Mouse (Mus musculus): ENCODE results near the gene Mlycd. TPM values are rescaled to one million over a fixed set of nuclear protein-coding genes. Genes with fewer than 3 reads are reported as not detected.

Mlycd gene
- polyA plus RNA-seq, 1 experiment from 2014 or later, result 13.5 TPM

- no peak overlapping the region for H3K4me3 ChIP-seq
- DNase-seq (ENCODE audit: low spot score), result no peak
- H3K9me3 ChIP-seq, result no peaks in the 10 kb centered on the region
- H3K27ac ChIP-seq, result no peak overlapping the region
- peaks cover 31% of the 10 kb centered on the region for H3K27me3 ChIP-seq (ENCODE audit: insufficient read depth, poor library complexity, severe bottlenecking)
- 61% methylated on average over 10 of the region's 10 CpGs for WGBS
- peaks cover 15% of the 10 kb centered on the region; the same call in 1 of the 2 replicates for H3K4me1 ChIP-seq (replicated peaks)
- H3K36me3 ChIP-seq, result peaks cover 44% of the 10 kb centered on the region
Measured at GRCm38 (mm10) chr8:119412037-119412734, 17.5 kb downstream of the Mlycd start.

- H3K27ac ChIP-seq, result peak overlapping the region; percentile 62; the same call in 1 of the 2 replicates
- DNase-seq (ENCODE audit: low spot score), result peak; percentile 84
- no peaks in the 10 kb centered on the region for H3K9me3 ChIP-seq
- peaks cover 37% of the 10 kb centered on the region for H3K36me3 ChIP-seq
- H3K4me3 ChIP-seq, result peak overlapping the region; percentile 35
- H3K27me3 ChIP-seq (ENCODE audit: insufficient read depth, poor library complexity, severe bottlenecking), result peaks cover 37% of the 10 kb centered on the region
- 15% methylated on average over 18 of the region's 18 CpGs for WGBS
- H3K4me1 ChIP-seq (replicated peaks), result peaks cover 15% of the 10 kb centered on the region; the same call in 1 of the 2 replicates
Measured at GRCm38 (mm10) chr8:119412735-119413498, 18.2 kb downstream of the Mlycd start.

DNA sequence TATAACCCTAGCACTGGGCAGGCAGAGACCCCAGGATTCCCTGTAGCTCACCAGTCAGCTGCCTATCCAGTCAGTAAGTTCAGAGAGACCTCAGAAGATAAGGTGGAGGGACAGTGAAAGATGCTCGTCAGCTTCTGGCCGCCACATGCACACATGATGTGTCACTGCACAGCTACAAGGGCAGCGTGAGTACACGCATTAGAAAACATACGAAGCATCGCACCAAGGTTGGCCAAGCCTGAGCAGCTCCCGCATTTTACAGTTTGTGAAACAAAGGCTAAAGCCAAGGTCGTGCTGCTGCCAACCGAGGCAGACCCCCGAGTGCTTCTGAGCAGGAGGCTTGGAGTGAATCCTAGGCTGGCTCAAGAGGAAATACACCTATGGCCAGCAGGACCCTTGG is 18.9 kb downstream of the Mlycd start:
- Histone ChIP-seq H3K27me3 (ENCODE audit: insufficient read depth, poor library complexity, severe bottlenecking) (peaks cover 37% of the 10 kb centered on the region), H3K9me3 (no peaks in the 10 kb centered on the region), H3K36me3 (peaks cover 30% of the 10 kb centered on the region), H3K27ac (no peak overlapping the region), H3K4me1 (replicated peaks) (peaks cover 15% of the 10 kb centered on the region; the same call in 1 of the 2 replicates), H3K4me3 (no peak overlapping the region)
- no peak for DNase-seq (ENCODE audit: low spot score)
- 84% methylated on average over 10 of the region's 10 CpGs for WGBS

DNA sequence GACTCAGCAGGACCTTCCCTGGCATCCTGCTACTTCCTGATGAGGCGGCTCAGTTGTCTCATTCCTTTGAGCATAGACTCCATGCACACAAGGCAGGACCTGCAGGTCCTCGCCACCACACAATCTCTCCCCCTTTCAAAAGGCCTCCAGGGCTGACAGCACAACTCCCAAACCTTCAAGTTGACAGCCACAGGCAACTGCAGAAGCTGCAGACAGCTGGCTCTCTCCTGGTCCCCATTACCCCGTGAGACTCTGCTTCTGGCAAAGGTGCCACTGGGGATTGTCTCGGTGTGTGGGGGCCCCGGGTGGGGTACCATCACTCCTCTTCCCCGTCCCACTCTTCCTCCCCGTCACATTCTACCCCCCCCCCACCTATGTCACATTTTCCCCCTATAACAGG is 25.6 kb downstream of the Mlycd start:
- H3K4me1 ChIP-seq (replicated peaks), result peaks cover 52% of the 10 kb centered on the region
- WGBS, result 74% methylated on average over 7 of the region's 7 CpGs

GRCm38 (mm10) chr8:119421603-119422122 is 27.0 kb downstream of the Mlycd start:
- Histone ChIP-seq H3K27me3 (ENCODE audit: insufficient read depth, poor library complexity, severe bottlenecking) (peaks cover 7% of the 10 kb centered on the region; the same call in 1 of the 2 replicates), H3K4me3 (no peak overlapping the region), H3K4me1 (replicated peaks) (peaks cover 45% of the 10 kb centered on the region), H3K27ac (peak overlapping the region; percentile 14; the same call in 1 of the 2 replicates), H3K36me3 (no peaks in the 10 kb centered on the region), H3K9me3 (no peaks in the 10 kb centered on the region)
- 53% methylated on average over 9 of the region's 9 CpGs for WGBS
- DNase-seq (ENCODE audit: low spot score), result no peak

More for the DNA sequence above, 25.6 kb downstream of the Mlycd start:
- DNase-seq (ENCODE audit: low spot score), result no peak
- H3K36me3 ChIP-seq, result no peaks in the 10 kb centered on the region
- no peaks in the 10 kb centered on the region for H3K9me3 ChIP-seq
- no peak overlapping the region for H3K27ac ChIP-seq
- peaks cover 18% of the 10 kb centered on the region; the same call in 1 of the 2 replicates for H3K27me3 ChIP-seq (ENCODE audit: insufficient read depth, poor library complexity, severe bottlenecking)
- no peak overlapping the region for H3K4me3 ChIP-seq

GRCm38 (mm10) chr8:119422123-119422711 is 27.5 kb downstream of the Mlycd start:
- H3K27ac ChIP-seq, result peak overlapping the region; percentile 14; the same call in 1 of the 2 replicates
- 65% methylated on average over 9 of the region's 9 CpGs for WGBS
- no peak for DNase-seq (ENCODE audit: low spot score)
- H3K27me3 ChIP-seq (ENCODE audit: insufficient read depth, poor library complexity, severe bottlenecking), result peaks cover 6% of the 10 kb centered on the region; the same call in 1 of the 2 replicates
- H3K36me3 ChIP-seq, result no peaks in the 10 kb centered on the region
- H3K4me3 ChIP-seq, result no peak overlapping the region
- peaks cover 44% of the 10 kb centered on the region for H3K4me1 ChIP-seq (replicated peaks)
- H3K9me3 ChIP-seq, result no peaks in the 10 kb centered on the region

GRCm38 (mm10) chr8:119423631-119424141 is 29.0 kb downstream of the Mlycd start:
- H3K4me3 ChIP-seq, result no peak overlapping the region
- no peak for DNase-seq (ENCODE audit: low spot score)
- H3K27ac ChIP-seq, result no peak overlapping the region; the same call in 1 of the 2 replicates
- no peaks in the 10 kb centered on the region for H3K36me3 ChIP-seq
- 70% methylated on average over 9 of the region's 9 CpGs for WGBS
- no peaks in the 10 kb centered on the region for H3K27me3 ChIP-seq (ENCODE audit: insufficient read depth, poor library complexity, severe bottlenecking)
- no peaks in the 10 kb centered on the region for H3K9me3 ChIP-seq
- H3K4me1 ChIP-seq (replicated peaks), result peaks cover 50% of the 10 kb centered on the region

DNA sequence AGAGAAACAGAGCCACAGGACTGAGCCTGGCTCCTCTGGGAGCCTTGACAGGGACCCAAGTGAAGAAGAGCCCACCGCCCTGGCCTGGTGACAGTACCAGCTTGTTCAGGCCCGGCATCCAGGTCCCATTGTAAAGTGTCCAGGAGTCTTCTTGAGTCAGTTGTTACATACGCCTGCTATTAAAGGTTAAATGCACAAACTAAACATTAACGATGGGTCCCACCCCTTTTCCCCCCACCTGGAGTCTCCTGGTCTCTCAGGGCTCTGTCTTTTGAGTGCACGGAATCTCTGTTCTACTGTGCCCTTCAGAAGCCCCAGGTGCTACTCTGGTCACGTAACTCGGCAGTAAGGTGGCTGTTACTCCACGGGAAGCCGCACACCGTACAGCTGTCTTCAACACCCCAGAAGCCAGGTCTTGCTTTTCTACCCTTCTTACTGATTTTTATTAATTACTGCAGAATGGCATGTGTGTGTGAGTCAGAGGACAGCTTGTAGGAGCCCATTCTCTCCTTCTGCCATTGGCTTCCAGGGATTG is 29.6 kb downstream of the Mlycd start:
- Histone ChIP-seq H3K9me3 (no peaks in the 10 kb centered on the region), H3K4me1 (replicated peaks) (peaks cover 44% of the 10 kb centered on the region), H3K27ac (no peak overlapping the region; the same call in 1 of the 2 replicates), H3K36me3 (no peaks in the 10 kb centered on the region), H3K4me3 (no peak overlapping the region), H3K27me3 (ENCODE audit: insufficient read depth, poor library complexity, severe bottlenecking) (no peaks in the 10 kb centered on the region)
- 90% methylated on average over 10 of the region's 10 CpGs for WGBS
- DNase-seq (ENCODE audit: low spot score), result no peak

DNA sequence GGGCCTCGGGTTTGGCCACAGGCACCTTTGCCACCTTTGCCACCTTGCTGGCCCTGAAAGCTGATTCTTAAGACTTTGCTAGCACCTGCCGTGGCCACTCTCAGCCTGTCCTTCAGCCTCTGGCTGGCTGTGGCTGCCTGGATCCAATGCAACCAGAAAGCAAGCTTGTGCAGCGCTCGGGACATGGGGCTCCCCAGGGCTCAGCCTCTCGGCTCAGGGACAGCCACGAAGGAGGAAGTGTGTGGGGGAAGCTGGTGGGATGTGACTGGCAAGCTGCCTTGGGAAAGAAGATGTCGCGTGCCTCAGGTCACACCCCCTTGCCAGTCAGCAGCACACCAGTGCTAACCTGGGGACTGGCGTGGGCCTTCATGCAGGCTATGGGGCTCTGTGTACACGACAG is 30.1 kb downstream of the Mlycd start:
- DNase-seq (ENCODE audit: low spot score), result no peak
- H3K36me3 ChIP-seq, result no peaks in the 10 kb centered on the region
- 81% methylated on average over 10 of the region's 10 CpGs for WGBS
- H3K27me3 ChIP-seq (ENCODE audit: insufficient read depth, poor library complexity, severe bottlenecking), result no peaks in the 10 kb centered on the region
- H3K4me1 ChIP-seq (replicated peaks), result peaks cover 40% of the 10 kb centered on the region
- peak overlapping the region; percentile 13; the same call in 1 of the 2 replicates for H3K27ac ChIP-seq
- no peaks in the 10 kb centered on the region for H3K9me3 ChIP-seq
- no peak overlapping the region for H3K4me3 ChIP-seq

DNA sequence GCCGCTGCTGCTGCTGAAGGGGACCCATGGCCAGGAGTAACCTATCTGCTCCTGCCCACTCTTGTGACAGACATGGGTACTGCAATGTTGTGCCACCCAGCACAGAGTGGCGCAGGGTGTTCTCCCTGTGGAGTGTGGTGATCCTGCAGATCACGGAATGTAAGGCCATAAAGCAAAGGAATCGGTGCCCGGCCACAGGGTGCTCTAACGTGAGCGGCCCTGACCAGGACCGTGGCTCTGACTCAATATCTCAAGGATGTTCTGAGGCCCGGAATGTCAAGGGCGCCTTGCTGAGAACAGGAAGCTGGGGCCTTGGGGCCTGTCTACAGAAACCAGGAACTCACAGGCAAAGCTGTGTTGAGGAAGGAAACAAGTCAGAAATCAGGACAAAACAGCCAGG is 30.9 kb downstream of the Mlycd start:
- no peaks in the 10 kb centered on the region for H3K27me3 ChIP-seq (ENCODE audit: insufficient read depth, poor library complexity, severe bottlenecking)
- peak overlapping the region; percentile 56; the same call in 1 of the 2 replicates for H3K27ac ChIP-seq
- no peaks in the 10 kb centered on the region for H3K9me3 ChIP-seq
- DNase-seq (ENCODE audit: low spot score), result no peak
- H3K36me3 ChIP-seq, result no peaks in the 10 kb centered on the region
- peaks cover 35% of the 10 kb centered on the region for H3K4me1 ChIP-seq (replicated peaks)
- no peak overlapping the region for H3K4me3 ChIP-seq
- 90% methylated on average over 10 of the region's 10 CpGs for WGBS

- Histone ChIP-seq H3K27ac (0 out of 2 replicates have a peak overlapping the region, but pooled peaks have one; percentile 3), H3K9me3 (no peaks in the 10 kb centered on the region), H3K4me3 (no peak overlapping the region), H3K36me3 (no peaks in the 10 kb centered on the region), H3K4me1 (replicated peaks) (peaks cover 28% of the 10 kb centered on the region), H3K27me3 (ENCODE audit: insufficient read depth, poor library complexity, severe bottlenecking) (no peaks in the 10 kb centered on the region)
- DNase-seq (ENCODE audit: low spot score), result no peak
- WGBS, result 83% methylated on average over 6 of the region's 6 CpGs
Measured at GRCm38 (mm10) chr8:119426069-119426735, 31.5 kb downstream of the Mlycd start.
